Mouse (Mus musculus): ENCODE measurements at regions not wholly inside any gene's neighbourhood (a gene's known extent, or its start where the extent isn't known, plus 50 kb on each side); places are given as distances from the start of the nearest gene placed in this dataset. TPM values are rescaled to one million over a fixed set of nuclear protein-coding genes. Genes with fewer than 3 reads are reported as not detected.

DNA sequence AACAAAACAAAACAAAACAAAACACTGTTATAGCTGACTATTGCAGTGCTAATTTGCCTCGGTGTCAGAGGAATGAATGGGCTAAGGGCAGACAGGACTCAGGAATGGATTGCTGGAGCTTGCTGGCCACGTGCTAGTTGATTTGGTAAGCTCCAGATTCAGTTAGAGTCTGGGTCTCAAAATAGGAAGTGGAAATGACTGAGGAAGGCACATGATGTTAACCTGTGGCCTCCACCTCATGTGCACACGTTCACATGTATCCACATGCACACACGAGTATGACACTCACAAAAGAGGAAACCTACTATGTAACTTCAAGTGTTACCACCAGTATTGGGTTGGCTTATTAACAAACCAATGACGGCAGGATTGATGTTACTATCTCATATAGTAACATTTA is 125.0 kb downstream of the Ndfip2 start:
- no peak overlapping the region for H3K9ac ChIP-seq (ENCODE audit: low read length)
- H3K36me3 ChIP-seq (ENCODE audit: control insufficient read depth, insufficient read depth, low read length) = no peaks in the 10 kb centered on the region
- H3K4me1 ChIP-seq (ENCODE audit: control insufficient read depth, insufficient read depth, low read length) = no peaks in the 10 kb centered on the region
- DNase-seq (ENCODE audit: low spot score) (no peak), ATAC-seq (no peak)
- no peaks in the 10 kb centered on the region for H3K27me3 ChIP-seq (replicated peaks; ENCODE audit: control insufficient read depth, insufficient read depth, low read length)
- WGBS = 77% methylated on average over 5 of the region's 5 CpGs
- no peak overlapping the region for H3K27ac ChIP-seq (ENCODE audit: low read depth, low read length)
- no peak overlapping the region for H3K4me2 ChIP-seq (ENCODE audit: low read length)
- no peaks in the 10 kb centered on the region for H3K9me3 ChIP-seq (replicated peaks; ENCODE audit: control insufficient read depth, low read length)
- H3K4me3 ChIP-seq (ENCODE audit: low read depth, low read length) = no peak overlapping the region

DNA sequence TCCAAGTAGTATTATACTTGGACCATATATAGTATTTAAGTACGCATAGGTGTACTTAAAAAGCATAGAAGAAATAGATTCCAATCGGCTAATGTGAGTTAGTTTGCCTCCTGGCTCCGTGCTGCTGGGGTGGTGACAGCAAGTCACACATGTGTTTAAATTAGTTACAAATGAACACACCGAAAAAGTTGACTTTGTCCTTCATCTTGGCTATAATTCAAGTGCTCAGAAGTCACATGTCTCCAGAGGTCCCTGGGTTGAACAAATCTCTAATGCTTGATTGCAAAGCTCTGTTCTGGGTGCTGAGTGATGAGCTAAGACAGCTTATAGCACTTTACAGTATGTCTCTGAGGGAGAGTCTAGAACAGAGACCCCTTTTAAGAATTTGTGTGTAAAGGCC is 121.7 kb downstream of the Ndfip2 start:
- no peak overlapping the region for H3K27ac ChIP-seq (ENCODE audit: low read depth, low read length)
- H3K4me2 ChIP-seq (ENCODE audit: low read length) = no peak overlapping the region
- H3K4me1 ChIP-seq (ENCODE audit: control insufficient read depth, insufficient read depth, low read length) = no peaks in the 10 kb centered on the region
- no peaks in the 10 kb centered on the region for H3K27me3 ChIP-seq (replicated peaks; ENCODE audit: control insufficient read depth, insufficient read depth, low read length)
- ATAC-seq = no peak
- H3K9me3 ChIP-seq (replicated peaks; ENCODE audit: control insufficient read depth, low read length) = no peaks in the 10 kb centered on the region
- DNase-seq (ENCODE audit: low spot score) = no peak
- 94% methylated on average over 4 of the region's 4 CpGs for WGBS
- no peak overlapping the region for H3K4me3 ChIP-seq (ENCODE audit: low read depth, low read length)
- no peaks in the 10 kb centered on the region for H3K36me3 ChIP-seq (ENCODE audit: control insufficient read depth, insufficient read depth, low read length)
- no peak overlapping the region for H3K9ac ChIP-seq (ENCODE audit: low read length)

DNA sequence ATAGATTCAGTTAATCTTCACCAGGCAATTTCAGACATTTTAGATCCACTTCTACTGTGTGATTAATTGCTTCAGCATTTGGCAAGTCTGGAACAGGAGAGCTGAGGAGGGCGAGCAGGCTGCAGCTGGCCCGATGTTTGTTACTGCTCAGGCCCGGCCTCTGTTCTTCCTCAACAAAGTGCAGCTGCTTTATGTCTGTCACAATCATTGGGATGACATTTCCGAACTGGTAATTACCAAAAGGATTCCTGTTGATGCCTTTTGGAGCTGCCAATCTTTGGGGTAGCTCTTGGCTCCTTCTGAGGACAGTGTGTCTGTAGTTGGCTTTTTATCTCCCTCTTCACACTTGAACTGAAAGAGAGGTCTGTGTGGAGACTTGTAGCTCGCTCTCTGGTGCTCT is 119.4 kb downstream of the Ndfip2 start:
- Histone ChIP-seq H3K9ac (ENCODE audit: low read length) (no peak overlapping the region), H3K27ac (ENCODE audit: low read depth, low read length) (no peak overlapping the region), H3K4me1 (ENCODE audit: control insufficient read depth, insufficient read depth, low read length) (no peaks in the 10 kb centered on the region), H3K4me2 (ENCODE audit: low read length) (no peak overlapping the region), H3K4me3 (ENCODE audit: low read depth, low read length) (no peak overlapping the region), H3K27me3 (replicated peaks; ENCODE audit: control insufficient read depth, insufficient read depth, low read length) (no peaks in the 10 kb centered on the region), H3K9me3 (replicated peaks; ENCODE audit: control insufficient read depth, low read length) (no peaks in the 10 kb centered on the region), H3K36me3 (ENCODE audit: control insufficient read depth, insufficient read depth, low read length) (no peaks in the 10 kb centered on the region)
- DNase-seq (ENCODE audit: low spot score) = peak; percentile 36
- 45% methylated on average over 5 of the region's 5 CpGs for WGBS
- peak; percentile 67 for ATAC-seq

DNA sequence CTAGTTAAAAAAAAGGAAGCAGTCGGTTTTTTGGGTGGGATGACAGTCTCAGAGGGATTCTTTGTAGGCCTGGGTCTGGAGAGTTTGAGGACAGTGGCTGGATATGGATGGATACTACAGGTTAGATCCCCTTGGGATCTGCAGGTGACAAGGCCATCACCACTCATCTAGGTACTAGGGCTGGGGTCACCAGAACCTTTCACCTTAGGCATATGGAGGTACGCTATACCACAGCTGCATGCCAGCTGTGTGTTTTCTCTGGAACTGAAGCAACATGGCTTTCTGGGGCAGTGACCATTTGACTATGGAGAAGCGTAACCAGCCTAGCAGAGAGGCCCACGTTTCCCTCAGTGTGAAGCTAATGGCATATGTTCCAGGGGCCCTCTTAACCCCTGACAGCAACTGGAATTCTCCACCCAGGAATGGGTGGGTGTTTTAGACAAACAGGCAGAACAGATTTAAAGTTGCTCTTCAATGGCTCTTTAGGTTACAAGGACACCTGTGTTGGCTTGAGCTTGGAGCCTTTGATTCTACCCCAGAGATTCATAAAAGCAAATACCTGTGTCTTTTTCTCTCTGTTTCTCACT is 118.8 kb downstream of the Ndfip2 start:
- no peaks in the 10 kb centered on the region for H3K27me3 ChIP-seq (replicated peaks; ENCODE audit: control insufficient read depth, insufficient read depth, low read length)
- H3K4me1 ChIP-seq (ENCODE audit: control insufficient read depth, insufficient read depth, low read length) = no peaks in the 10 kb centered on the region
- no peak overlapping the region for H3K9ac ChIP-seq (ENCODE audit: low read length)
- no peak overlapping the region for H3K4me3 ChIP-seq (ENCODE audit: low read depth, low read length)
- H3K9me3 ChIP-seq (replicated peaks; ENCODE audit: control insufficient read depth, low read length) = no peaks in the 10 kb centered on the region
- no peak for ATAC-seq
- WGBS = 95% methylated on average over 4 of the region's 4 CpGs
- no peaks in the 10 kb centered on the region for H3K36me3 ChIP-seq (ENCODE audit: control insufficient read depth, insufficient read depth, low read length)
- H3K27ac ChIP-seq (ENCODE audit: low read depth, low read length) = no peak overlapping the region; the same call in 1 of the 2 replicates
- no peak overlapping the region for H3K4me2 ChIP-seq (ENCODE audit: low read length)
- DNase-seq (ENCODE audit: low spot score) = no peak

DNA sequence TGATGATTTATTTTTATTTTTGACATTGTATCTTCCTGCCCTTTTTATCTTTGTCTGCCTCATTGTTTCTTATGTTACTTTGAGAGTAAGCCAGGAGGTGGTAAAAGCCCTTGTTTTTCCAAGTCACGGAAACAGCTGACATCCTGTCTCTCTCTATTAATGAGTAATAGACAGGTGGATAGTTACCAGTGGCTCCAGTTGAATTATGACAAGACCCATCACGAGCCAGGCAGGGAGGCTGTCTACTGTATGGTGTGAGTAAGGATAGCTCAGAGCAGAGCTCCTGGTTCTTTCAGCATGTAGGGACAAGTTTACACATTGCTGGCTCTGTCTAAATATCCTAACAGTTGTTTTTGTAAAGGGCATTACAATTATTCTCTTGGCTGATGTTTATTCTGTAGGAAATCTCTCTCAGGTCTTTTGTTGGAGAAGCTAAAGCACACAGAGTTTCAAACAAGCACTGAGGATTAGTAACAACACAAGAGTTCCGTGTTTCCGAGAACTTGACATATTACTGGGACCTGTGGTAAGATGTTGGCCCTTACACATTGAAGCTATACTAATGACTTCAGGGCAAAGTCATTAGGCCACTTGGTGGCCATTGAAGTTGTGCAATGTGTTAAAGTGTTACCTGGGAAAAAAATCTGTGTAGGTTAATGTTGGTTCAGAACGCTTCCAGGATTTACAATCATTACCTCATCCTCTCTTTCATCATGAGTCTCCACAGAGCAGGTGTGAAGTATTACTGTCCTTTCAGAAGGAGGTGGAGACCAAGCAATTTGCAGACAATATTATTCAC is 111.5 kb downstream of the Ndfip2 start:
- DNase-seq (ENCODE audit: low spot score) (no peak), ATAC-seq (no peak)
- Histone ChIP-seq H3K27me3 (replicated peaks; ENCODE audit: control insufficient read depth, insufficient read depth, low read length) (no peaks in the 10 kb centered on the region), H3K27ac (ENCODE audit: low read depth, low read length) (no peak overlapping the region), H3K4me3 (ENCODE audit: low read depth, low read length) (no peak overlapping the region), H3K9me3 (replicated peaks; ENCODE audit: control insufficient read depth, low read length) (no peaks in the 10 kb centered on the region), H3K9ac (ENCODE audit: low read length) (no peak overlapping the region), H3K4me1 (ENCODE audit: control insufficient read depth, insufficient read depth, low read length) (no peaks in the 10 kb centered on the region), H3K36me3 (ENCODE audit: control insufficient read depth, insufficient read depth, low read length) (no peaks in the 10 kb centered on the region), H3K4me2 (ENCODE audit: low read length) (no peak overlapping the region)
- 84% methylated on average over 5 of the region's 5 CpGs for WGBS

DNA sequence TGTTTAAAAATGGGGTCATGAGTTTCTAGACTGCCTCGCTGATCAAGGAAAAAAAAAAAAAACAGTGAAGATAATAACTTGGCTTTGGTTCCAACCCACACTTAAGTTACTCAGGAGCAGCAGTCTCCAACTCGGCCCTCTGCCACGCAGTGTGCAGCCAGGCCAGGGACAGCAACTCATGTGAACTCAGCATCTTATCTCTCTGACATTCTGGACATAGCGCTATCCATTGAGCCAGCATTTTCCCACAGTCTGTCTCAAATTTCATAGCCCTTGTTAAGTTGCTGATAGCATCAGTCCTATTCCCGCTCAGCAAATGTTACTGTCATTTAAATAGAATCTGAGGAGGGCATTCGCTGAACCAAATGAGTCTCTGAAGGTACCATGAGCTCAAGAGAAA is 102.2 kb downstream of the Ndfip2 start:
- Histone ChIP-seq H3K27me3 (replicated peaks; ENCODE audit: control insufficient read depth, insufficient read depth, low read length) (no peaks in the 10 kb centered on the region), H3K9me3 (replicated peaks; ENCODE audit: control insufficient read depth, low read length) (no peaks in the 10 kb centered on the region), H3K27ac (ENCODE audit: low read depth, low read length) (no peak overlapping the region), H3K4me2 (ENCODE audit: low read length) (no peak overlapping the region), H3K4me3 (ENCODE audit: low read depth, low read length) (no peak overlapping the region), H3K4me1 (ENCODE audit: control insufficient read depth, insufficient read depth, low read length) (no peaks in the 10 kb centered on the region), H3K9ac (ENCODE audit: low read length) (no peak overlapping the region), H3K36me3 (ENCODE audit: control insufficient read depth, insufficient read depth, low read length) (no peaks in the 10 kb centered on the region)
- ATAC-seq (no peak), DNase-seq (ENCODE audit: low spot score) (no peak)
- WGBS = 81% methylated on average over 6 of the region's 6 CpGs

DNA sequence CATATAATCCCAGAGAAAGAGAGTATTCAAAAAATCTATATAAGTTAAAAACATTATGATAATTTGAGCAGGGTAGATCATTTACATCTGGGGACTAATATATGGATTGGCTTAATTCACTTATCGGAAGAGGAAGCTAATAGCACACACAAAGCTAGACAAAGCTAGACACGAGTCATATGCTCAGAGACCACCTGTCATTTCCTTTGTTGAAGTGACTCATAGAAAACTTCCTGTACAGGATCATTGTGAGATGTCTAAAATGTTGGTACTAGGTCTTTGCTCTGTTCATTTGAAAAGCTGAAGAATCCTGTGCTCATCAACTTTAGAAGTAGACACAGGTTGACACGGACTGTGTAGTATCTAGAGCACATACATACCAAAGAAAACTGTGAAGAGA is 101.5 kb downstream of the Ndfip2 start:
- Histone ChIP-seq H3K4me2 (ENCODE audit: low read length) (no peak overlapping the region), H3K9me3 (replicated peaks; ENCODE audit: control insufficient read depth, low read length) (no peaks in the 10 kb centered on the region), H3K27ac (ENCODE audit: low read depth, low read length) (no peak overlapping the region), H3K4me3 (ENCODE audit: low read depth, low read length) (no peak overlapping the region), H3K27me3 (replicated peaks; ENCODE audit: control insufficient read depth, insufficient read depth, low read length) (no peaks in the 10 kb centered on the region), H3K4me1 (ENCODE audit: control insufficient read depth, insufficient read depth, low read length) (no peaks in the 10 kb centered on the region), H3K9ac (ENCODE audit: low read length) (no peak overlapping the region), H3K36me3 (ENCODE audit: control insufficient read depth, insufficient read depth, low read length) (no peaks in the 10 kb centered on the region)
- ATAC-seq (no peak), DNase-seq (ENCODE audit: low spot score) (no peak)
- 91% methylated on average over 3 of the region's 3 CpGs for WGBS

Small RNAs in the stretch of these regions (microRNA-seq; reads per million reads assigned to microRNA genes)
- gene Gm22406 = not detected
- not detected for gene Mir6390

All from forebrain, embryonic 14.5 days (tissue).